16 mouse cellular contexts compared by ENCODE assay signal in genomic region chr2:91108156-91108555, GRCm38 (mm10). TPM values are rescaled to one million over a fixed set of nuclear protein-coding genes. Genes with fewer than 3 reads are reported as not detected.
"Had no signal": no experiment of that assay in that cellular context is flagged by ENCODE, and none has a peak within 500 bp of the region (broad histone marks: within the 10 kb centered on the region; RNA-seq: fewer than 3 reads in every experiment).

No protein-coding gene starts in this region.

- H3K36me3 ChIP-seq: limb, embryonic 15.5 days; midbrain, embryonic 15.5 days; neural tube, embryonic 13.5 days; stomach, embryonic 15.5 days had no signal

- H3K9ac ChIP-seq: limb, embryonic 15.5 days; midbrain, embryonic 15.5 days; neural tube, embryonic 13.5 days; stomach, embryonic 15.5 days had no signal

- H3K4me2 ChIP-seq: limb, embryonic 15.5 days; midbrain, embryonic 11.5 days; midbrain, embryonic 15.5 days; neural tube, embryonic 13.5 days; stomach, embryonic 15.5 days had no signal

- ATAC-seq: midbrain, embryonic 15.5 days had no signal

- H3K27me3 ChIP-seq: limb, embryonic 15.5 days; midbrain, embryonic 15.5 days; neural tube, embryonic 13.5 days; stomach, embryonic 15.5 days had no signal

- H3K4me3 ChIP-seq: left cerebral cortex, adult 2 months; limb, embryonic 15.5 days; midbrain, embryonic 15.5 days; neural tube, embryonic 13.5 days; stomach, embryonic 15.5 days had no signal

- H3K4me1 ChIP-seq: midbrain, embryonic 15.5 days; neural tube, embryonic 13.5 days; stomach, embryonic 15.5 days had no signal

- DNase-seq: kidney, adult 11 months; kidney, postnatal 10 days; lung, adult 2 months; lung, postnatal 10 days; retina, postnatal 1 day; right cerebral cortex, postnatal 4 days; thymus, adult 2 months; thymus, postnatal 25 days had no signal

- H3K9me3 ChIP-seq: limb, embryonic 15.5 days; midbrain, embryonic 15.5 days; neural tube, embryonic 13.5 days; stomach, embryonic 15.5 days had no signal

- H3K27ac ChIP-seq: left cerebral cortex, adult 2 months; limb, embryonic 15.5 days; midbrain, embryonic 15.5 days; neural tube, embryonic 13.5 days; stomach, embryonic 15.5 days had no signal

RNA-seq across cellular contexts. Expression of gene Mybpc3, which starts 9.8 kb away (rescaled TPM):
- polyA plus RNA-seq: intestine, embryonic 14.5 days; kidney, embryonic 14.5 days; midbrain, embryonic 11.5 days had no signal
